Mouse (Mus musculus) megakaryocyte, embryonic 14.5 days (primary cell): ENCODE data around the gene Gm38431.

Source experiments
- FLI1 ChIP-seq: IDR thresholded peaks from 2 replicates; pipeline ENCODE4 v1.6.1; 2012; ENCODE audit warnings: low read length, inconsistent platforms, mixed read lengths
- GATA1 ChIP-seq: IDR thresholded peaks from 3 replicates; pipeline ENCODE4 v1.6.1; 2012; ENCODE audit warnings: mixed read lengths, low read length, inconsistent platforms, borderline replicate concordance

DNA sequence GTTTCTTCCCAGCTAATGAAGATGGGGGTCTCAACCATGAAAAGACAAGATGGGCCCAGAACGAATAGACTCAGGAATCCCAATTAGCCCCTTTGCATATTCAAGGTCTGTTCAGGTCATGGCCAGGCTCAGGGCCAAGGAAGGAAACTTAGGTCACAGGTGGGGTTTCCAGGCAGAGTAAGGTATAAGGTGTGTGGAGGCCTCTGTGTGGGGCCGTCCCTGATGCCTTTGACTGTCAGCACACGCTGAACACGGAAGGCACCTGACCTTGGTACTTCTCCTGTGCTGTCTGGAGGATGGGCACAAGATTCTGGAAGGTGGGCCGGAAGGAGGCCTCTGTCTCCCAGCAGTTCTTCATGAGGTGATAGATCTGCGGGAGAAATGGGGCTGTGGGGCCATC lies 13.0 kb upstream of the Gm38431 start:
- TF ChIP-seq GATA1, result no peak
- no peak for TF ChIP-seq FLI1
